Mouse (Mus musculus) kidney, embryonic 16.5 days (tissue): ENCODE measurements around the gene B230118H07Rik. TPM values are rescaled to one million over a fixed set of nuclear protein-coding genes. Genes with fewer than 3 reads are reported as not detected.
"Not testable (repeated sequence)": the region's sequence is repeated elsewhere in the genome, so short reads cannot be mapped to it uniquely, and the experiment has no call there.

Experiments
- ATAC-seq: fragments of 200-750 bp; cut with Nextera tagmentation; 2 replicates; pipeline ENCODE4 v1.8.0; 2017; ENCODE audit warnings: moderate TSS enrichment; ENCODE audit not compliant: low FRiP score, low TSS enrichment
- H3K27ac ChIP-seq: fragments of 300-500 bp; sonication (generic); 2 replicates; pipeline ENCODE4 v1.5.1; 2014; ENCODE audit warnings: low read length
- H3K27me3 ChIP-seq: fragments of 300-500 bp; sonication (generic); 2 replicates; pipeline ENCODE4 v1.6.1; 2014; ENCODE audit warnings: low read length, control low read depth, mixed read lengths; ENCODE audit not compliant: insufficient read depth
- H3K36me3 ChIP-seq: fragments of 300-500 bp; sonication (generic); 2 replicates; pipeline ENCODE4 v1.6.1; 2014; ENCODE audit warnings: low read length, control low read depth, mixed read lengths; ENCODE audit not compliant: insufficient read depth
- H3K4me1 ChIP-seq: fragments of 300-500 bp; sonication (generic); 2 replicates; pipeline ENCODE4 v1.6.1; 2014; ENCODE audit warnings: low read length, control low read depth, mixed read lengths; ENCODE audit not compliant: insufficient read depth
- H3K4me2 ChIP-seq: fragments of 300-500 bp; sonication (generic); replicated peaks from 2 replicates; pipeline ENCODE4 v1.6.1; 2014; ENCODE audit warnings: low read depth, low read length
- H3K4me3 ChIP-seq: fragments of 300-500 bp; sonication (generic); 2 replicates; pipeline ENCODE4 v1.5.1; 2014; ENCODE audit warnings: mild to moderate bottlenecking, low read length
- H3K9ac ChIP-seq: fragments of 300-500 bp; sonication (generic); replicated peaks from 2 replicates; pipeline ENCODE4 v1.6.1; 2014; ENCODE audit warnings: low read length
- H3K9me3 ChIP-seq: fragments of 300-500 bp; sonication (generic); 2 replicates; pipeline ENCODE4 v1.6.1; 2016; ENCODE audit warnings: low read length, control low read depth
- WGBS: fragments of 180-500 bp; shearing (Covaris S2); extraction: QIAGEN DNeasy Blood & Tissue Kit; methylation state at CpG from one replicate; pipeline ENCODE4 v1.1.7; 2014; 5-methylcytosine and 5-hydroxymethylcytosine counted together
- polyA plus RNA-seq: library from polyadenylated mRNA; unstranded; fragments of >200 nt; fragmentation: Nextera tagmentation; extraction: Ambion mirVana; gene quantifications from 2 replicates; pipeline ENCODE4 v1.2.1, GENCODE M21; 2015

B230118H07Rik gene
- polyA plus RNA-seq, 1 experiment from 2014 or later = 55.3 TPM

DNA sequence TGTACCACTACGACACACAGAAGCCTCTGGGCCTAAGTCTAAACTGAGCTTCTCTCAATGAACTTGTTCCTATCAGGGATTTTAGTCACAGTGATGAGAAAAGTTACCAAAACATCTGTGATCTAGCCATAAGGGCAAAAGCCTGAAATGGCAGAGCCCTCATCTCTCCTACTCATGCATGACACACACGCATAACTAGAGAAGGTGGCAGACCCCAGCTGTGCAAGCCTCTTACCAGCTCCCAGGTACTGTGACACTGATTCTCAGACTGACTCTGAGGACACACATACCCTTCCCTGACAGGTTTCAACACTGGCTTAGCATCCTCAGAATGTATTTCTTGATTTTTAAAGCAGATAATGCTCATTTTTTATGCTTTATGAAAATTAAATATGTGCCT is 103.7 kb downstream of the B230118H07Rik start:
- Histone ChIP-seq H3K4me3 (no peak overlapping the region), H3K4me1 (no peaks in the 10 kb centered on the region), H3K27ac (no peak overlapping the region), H3K4me2 (no peak overlapping the region), H3K9me3 (no peaks in the 10 kb centered on the region), H3K27me3 (no peaks in the 10 kb centered on the region), H3K9ac (no peak overlapping the region), H3K36me3 (no peaks in the 10 kb centered on the region)
- WGBS = 95% methylated on average over 2 of the region's 2 CpGs
- ATAC-seq = no peak

DNA sequence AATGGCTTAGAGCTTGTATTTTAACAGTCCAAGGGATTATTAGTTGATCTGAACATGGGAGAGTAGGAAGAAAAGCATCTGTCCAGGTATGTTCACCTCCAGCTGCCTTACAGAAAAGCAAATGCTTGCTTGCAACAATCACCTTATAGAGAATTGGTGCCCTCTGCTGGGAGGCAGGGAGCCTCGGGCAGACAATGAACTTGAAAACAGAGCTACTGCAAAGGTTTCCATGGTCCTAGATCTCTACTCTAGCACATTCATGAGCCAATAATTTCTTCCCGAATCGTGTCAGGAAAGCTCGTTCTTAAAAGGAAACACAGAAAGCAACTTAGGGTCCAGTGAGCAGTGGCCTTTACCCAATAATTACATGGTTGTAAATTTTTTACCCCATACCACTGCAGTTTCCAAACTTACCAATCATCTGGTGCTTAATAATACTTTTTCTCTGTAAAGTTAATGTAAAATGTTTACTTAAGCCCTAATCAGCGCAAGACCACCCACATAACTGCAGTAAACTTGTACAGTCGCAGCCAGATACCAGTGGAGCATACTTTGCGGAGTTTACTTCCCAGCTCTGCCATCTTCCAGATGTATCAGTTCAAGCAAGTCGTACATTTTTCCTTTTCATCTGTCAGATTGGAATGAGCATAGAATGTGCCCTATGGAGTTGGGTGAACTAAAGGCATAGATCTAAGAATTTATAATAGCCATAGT is 105.5 kb downstream of the B230118H07Rik start:
- peak; percentile 86 for ATAC-seq

DNA sequence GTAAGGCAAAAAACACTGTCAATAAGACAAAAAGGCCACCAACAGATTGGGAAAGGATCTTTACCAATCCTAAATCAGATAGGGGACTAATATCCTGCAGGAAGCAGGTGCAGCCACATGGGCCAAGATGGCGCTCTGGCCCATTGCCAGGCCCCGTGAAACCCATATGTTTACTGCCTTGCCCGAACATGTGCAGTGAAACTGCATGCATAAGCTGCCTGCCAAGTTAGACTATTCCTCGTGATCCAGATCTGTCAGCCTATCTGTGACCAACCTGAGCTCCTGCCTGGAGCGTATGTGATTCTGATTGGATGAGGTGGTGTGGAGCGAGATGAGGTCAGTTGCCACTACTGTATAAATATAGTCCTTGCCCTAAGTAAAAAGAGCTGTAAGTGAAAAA is 112.4 kb downstream of the B230118H07Rik start:
- ATAC-seq, H3K9ac ChIP-seq, H3K4me2 ChIP-seq, H3K36me3 ChIP-seq, H3K27me3 ChIP-seq, H3K9me3 ChIP-seq, H3K27ac ChIP-seq, H3K4me1 ChIP-seq, H3K4me3 ChIP-seq: not testable (repeated sequence)
- WGBS = 88% methylated on average over 6 of the region's 6 CpGs

More for the DNA sequence above, 105.5 kb downstream of the B230118H07Rik start:
- Histone ChIP-seq H3K9ac (no peak overlapping the region), H3K4me1 (no peaks in the 10 kb centered on the region), H3K4me2 (no peak overlapping the region), H3K27ac (no peak overlapping the region), H3K4me3 (no peak overlapping the region), H3K27me3 (no peaks in the 10 kb centered on the region), H3K36me3 (no peaks in the 10 kb centered on the region), H3K9me3 (no peaks in the 10 kb centered on the region)
- 52% methylated on average over 8 of the region's 8 CpGs for WGBS

DNA sequence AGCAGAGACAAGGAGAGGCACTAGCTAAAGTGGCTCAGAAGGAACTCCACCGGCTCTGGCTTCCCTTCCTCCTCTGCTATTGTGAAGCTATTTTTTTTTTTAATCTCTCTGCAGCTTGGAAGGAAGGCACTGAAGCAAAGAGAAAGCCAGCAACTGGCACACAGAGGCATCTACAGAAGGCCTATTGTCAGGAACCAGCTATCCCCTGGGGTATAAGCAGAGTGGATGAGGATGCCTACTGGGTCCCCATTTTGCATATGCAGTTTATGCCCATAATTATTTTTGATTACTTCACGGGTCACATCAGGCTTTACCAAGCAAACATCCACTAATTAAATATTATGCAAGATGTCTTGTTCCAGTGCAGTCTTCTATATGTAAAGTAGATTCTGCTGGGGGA is 115.6 kb downstream of the B230118H07Rik start:
- Histone ChIP-seq H3K36me3 (no peaks in the 10 kb centered on the region), H3K4me3 (no peak overlapping the region), H3K9me3 (no peaks in the 10 kb centered on the region), H3K4me1 (no peaks in the 10 kb centered on the region), H3K27me3 (no peaks in the 10 kb centered on the region), H3K9ac (no peak overlapping the region), H3K27ac (no peak overlapping the region), H3K4me2 (no peak overlapping the region)
- 55% methylated on average over 2 of the region's 2 CpGs for WGBS
- ATAC-seq = no peak

DNA sequence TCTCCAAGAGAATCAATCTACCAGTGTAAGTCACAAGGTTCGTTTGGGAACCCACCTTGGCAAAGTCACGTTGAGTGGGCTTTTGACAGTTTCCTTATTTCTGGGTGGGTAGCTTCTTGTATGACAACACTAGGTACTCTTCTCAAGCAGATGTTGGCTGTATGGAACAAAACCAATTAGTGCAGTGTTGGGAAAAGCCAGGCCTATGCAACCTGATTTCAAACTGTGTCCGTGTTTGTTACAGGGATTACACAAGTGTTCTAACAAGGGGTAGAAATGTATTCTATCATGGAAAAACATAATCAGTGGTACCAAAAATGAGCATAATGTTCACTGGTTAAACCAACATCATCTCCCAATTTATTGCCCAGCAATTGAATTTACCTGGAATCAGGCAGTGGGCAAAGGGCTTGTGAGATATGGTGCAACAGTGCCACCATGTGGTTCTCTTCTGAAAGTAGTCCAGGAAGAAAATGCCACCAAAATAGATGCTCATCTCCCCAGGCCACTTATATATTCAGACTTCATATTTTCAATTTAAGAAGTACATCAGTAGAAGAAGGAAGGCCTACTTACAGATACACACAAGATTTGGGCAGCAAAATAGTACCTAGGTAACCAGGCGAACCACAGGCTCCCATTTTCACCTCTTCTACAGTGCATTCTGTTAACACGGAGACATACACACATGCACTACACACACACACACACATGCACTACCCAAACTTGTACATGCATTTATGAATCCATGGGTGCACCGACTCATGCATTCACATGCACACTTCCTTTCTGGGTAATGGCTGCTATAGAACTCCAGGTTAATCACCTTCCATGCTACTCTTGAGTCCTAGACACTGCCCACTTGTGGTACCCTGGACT is 123.6 kb downstream of the B230118H07Rik start:
- no peaks in the 10 kb centered on the region for H3K9me3 ChIP-seq
- no peaks in the 10 kb centered on the region for H3K36me3 ChIP-seq
- ATAC-seq = no peak
- H3K27me3 ChIP-seq = no peaks in the 10 kb centered on the region
- no peak overlapping the region for H3K4me2 ChIP-seq
- 71% methylated on average over 6 of the region's 6 CpGs for WGBS
- H3K27ac ChIP-seq = no peak overlapping the region
- H3K9ac ChIP-seq = no peak overlapping the region
- no peak overlapping the region for H3K4me3 ChIP-seq
- H3K4me1 ChIP-seq = no peaks in the 10 kb centered on the region

DNA sequence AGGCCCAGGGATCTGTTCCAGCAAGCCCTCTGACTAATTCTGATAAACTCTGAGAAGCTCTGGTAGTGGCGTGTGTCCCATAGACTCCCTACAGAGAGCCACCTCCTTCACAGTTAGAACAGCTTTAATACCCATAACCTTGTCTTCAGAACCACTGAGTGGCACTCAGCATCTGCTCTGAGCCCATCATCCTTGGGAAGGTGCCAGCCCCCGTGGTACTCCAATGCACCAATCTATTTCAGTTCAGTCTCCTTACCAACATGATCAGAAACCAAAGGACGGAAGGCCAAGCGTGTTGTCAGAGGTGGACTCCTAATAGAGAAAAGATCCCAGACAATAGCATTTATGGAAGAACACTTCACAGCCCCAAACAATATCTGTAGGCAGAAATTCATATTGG is 124.2 kb downstream of the B230118H07Rik start:
- no peak for ATAC-seq
- Histone ChIP-seq H3K36me3 (no peaks in the 10 kb centered on the region), H3K9me3 (no peaks in the 10 kb centered on the region), H3K4me1 (no peaks in the 10 kb centered on the region), H3K4me2 (no peak overlapping the region), H3K27me3 (no peaks in the 10 kb centered on the region), H3K4me3 (no peak overlapping the region), H3K9ac (no peak overlapping the region), H3K27ac (no peak overlapping the region)
- 92% methylated on average over 4 of the region's 4 CpGs for WGBS

DNA sequence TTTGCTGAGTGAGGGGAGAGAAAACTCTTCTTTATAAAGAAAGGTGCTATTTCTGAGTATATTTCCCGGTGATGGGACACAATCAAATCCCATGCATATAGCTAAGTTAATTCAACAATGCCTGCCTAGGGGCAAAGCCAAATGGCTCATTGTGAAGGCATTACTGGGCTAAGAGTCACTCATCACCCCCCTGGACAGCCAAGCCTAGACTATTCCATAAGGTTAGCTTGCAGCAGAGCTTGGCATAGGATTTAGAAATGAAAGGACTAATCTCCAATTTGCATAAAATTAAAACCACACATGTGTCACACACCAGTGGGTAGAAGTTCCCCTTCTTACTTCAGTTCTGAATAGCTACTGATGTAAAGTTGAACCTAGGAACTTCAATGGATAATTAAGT is 128.8 kb downstream of the B230118H07Rik start:
- Histone ChIP-seq H3K4me2 (no peak overlapping the region), H3K4me1 (no peaks in the 10 kb centered on the region), H3K27me3 (no peaks in the 10 kb centered on the region), H3K9me3 (no peaks in the 10 kb centered on the region), H3K36me3 (no peaks in the 10 kb centered on the region), H3K4me3 (no peak overlapping the region), H3K27ac (no peak overlapping the region), H3K9ac (no peak overlapping the region)
- WGBS = 70% methylated on average over 1 of the region's 1 CpGs
- ATAC-seq = no peak

DNA sequence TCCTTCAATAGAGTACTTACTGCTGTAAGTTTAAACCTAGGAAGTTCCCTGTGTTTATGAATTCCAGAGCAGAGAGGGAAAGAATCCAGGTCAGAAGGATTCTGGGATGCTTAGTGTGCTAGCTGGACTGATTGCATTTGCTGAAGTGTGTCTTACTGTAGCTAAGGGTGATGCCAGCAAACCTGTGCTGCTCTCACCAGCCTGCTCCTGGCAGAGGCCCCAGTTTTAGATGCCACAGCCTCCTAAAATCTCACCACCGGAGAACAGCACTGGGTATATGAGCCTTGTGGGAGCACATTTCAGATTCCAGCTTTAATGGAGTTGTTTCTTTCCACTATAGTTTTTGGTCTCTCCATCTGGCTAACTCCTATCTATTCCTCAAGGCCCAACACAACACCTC is 129.4 kb downstream of the B230118H07Rik start:
- Histone ChIP-seq H3K4me3 (no peak overlapping the region), H3K9me3 (no peaks in the 10 kb centered on the region), H3K27ac (no peak overlapping the region), H3K36me3 (no peaks in the 10 kb centered on the region), H3K9ac (no peak overlapping the region), H3K27me3 (no peaks in the 10 kb centered on the region), H3K4me2 (no peak overlapping the region), H3K4me1 (no peaks in the 10 kb centered on the region)
- 87% methylated on average over 1 of the region's 1 CpGs for WGBS
- ATAC-seq = no peak
